Mouse (Mus musculus) adrenal gland, adult 10 weeks (tissue): Measurements from ENCODE around the gene Mcm3. TPM values are rescaled to one million over a fixed set of nuclear protein-coding genes. Genes with fewer than 3 reads are reported as not detected.

ENCODE experiments used
- polyA plus RNA-seq: library from polyadenylated mRNA; stranded (reverse); fragments of 350-450 nt; fragmentation: Illumina TruSeq; extraction: RNeasy Lipid Tissue Mini Kit (QIAGEN cat#74804); gene quantifications from one replicate; pipeline ENCODE4 v1.2.3, GENCODE M21; 2014; ENCODE audit warnings: low read depth, low replicate concordance

Mcm3 gene
- polyA plus RNA-seq = 3.1 TPM

DNA sequence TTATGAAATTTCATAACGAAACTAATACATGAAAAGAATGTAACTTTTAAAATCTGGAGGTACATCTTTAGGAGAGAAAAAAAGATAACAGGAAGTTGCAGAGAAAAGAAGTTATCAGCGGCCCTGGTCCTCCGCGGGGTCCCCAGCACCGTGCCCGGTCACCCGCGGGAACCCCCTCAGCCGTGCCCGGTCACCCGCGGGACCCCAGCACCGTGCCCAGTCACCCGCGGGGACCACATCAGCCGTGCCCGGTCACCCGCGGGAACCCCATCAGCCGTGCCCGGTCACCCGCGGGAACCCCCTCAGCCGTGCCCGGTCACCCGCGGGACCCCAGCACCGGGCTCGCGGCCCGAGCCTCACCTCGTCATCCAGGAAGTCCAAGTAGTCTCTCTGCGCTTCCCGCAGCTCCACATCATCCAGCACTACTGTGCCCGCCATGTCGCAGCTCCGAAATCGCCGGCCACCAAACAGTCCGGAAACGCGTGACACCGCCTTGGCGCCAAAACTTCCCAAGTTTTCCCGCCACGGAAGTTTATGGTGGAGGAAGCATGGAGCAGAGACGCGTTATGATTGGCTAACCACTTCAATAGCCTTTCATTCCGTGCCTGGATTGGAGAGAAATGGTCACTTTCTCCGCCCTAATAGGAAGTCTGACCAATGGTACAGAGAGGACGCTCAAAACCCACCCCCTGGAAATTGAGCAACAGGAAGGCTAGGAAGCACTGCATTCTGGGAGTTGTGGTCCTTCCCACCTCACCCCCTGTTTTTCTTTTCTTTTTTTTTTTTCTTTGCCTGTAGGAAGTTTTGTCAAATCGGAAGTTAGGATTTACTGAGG lies at the start of gene Mcm3:
Mcm3 (minus strand) TSS at position 542 of the 835 bp plus-strand sequence.

DNA sequence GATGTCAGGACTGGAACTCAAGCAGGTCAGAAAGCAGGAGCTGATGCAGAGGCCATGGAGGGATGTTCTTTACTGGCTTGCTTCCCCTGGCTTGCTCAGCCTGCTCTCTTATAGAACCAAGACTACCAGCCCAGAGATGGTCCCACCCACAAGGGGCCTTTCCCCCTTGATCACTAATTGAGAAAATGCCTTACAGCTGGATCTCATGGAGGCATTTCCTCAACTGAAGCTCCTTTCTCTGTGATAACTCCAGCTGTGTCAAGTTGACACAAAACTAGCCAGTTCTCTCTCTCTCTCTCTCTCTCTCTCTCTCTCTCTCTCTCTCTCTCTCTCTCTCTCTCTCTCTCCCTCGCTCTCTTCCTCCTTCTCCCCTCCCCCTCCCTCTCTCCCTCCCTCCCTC lies 29.6 kb downstream of the Mcm3 start, which contains the start of gene Il17f:
Il17f (minus strand) TSS at position 101 of the 400 bp plus-strand sequence.

Other genes with a start within 250 kb of the Mcm3 start
- gene Pkhd1, start 202.2 kb downstream of the Mcm3 start, polyA plus RNA-seq = 0.06 TPM
- gene Il17a, start 89.4 kb downstream of the Mcm3 start, polyA plus RNA-seq = not detected
- not detected for gene Il17f, start 29.7 kb downstream of the Mcm3 start, polyA plus RNA-seq
- 127 TPM for gene Paqr8, start 70.3 kb upstream of the Mcm3 start, polyA plus RNA-seq
- 3.3 TPM for gene Efhc1, start 131.3 kb upstream of the Mcm3 start, polyA plus RNA-seq